Mouse (Mus musculus) ES-Bruce4 (cell line): ENCODE measurements around the gene Poc1b.

Experiments
- CTCF ChIP-seq: IDR thresholded peaks from one replicate; pipeline ENCODE4 v1.8.1; 2011; ENCODE audit warnings: low read depth, low read length
- POLR2A ChIP-seq: IDR thresholded peaks from one replicate; pipeline ENCODE4 v1.8.1; 2011; ENCODE audit warnings: low read length; ENCODE audit not compliant: insufficient read depth

DNA sequence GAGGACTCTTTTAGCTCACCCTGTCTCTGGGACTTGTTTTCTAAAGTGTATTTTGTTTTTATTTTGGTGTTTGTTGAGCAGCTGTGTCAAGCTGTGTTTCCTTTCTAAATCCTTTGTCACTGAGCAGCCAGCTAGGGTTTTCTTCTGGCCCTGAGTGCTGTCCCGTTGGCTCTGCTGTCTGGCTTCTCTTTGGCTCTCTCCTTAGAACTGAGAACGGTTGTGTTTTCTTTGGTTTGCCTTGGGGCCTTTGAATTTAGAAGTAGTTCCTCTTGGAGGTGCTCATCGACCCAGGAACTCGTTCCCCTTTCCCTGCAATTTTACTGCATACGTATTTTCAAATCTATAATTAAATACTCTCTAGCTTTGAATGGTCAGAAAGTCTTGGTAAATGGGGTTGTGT, 56.2 kb downstream of the Poc1b start:
- TF ChIP-seq POLR2A (no peak), CTCF (no peak)
